Mouse (Mus musculus): ENCODE results near the gene 4933415F23Rik. TPM values are rescaled to one million over a fixed set of nuclear protein-coding genes. Genes with fewer than 3 reads are reported as not detected.
"Not testable (repeated sequence)": the region's sequence is repeated elsewhere in the genome, so short reads cannot be mapped to it uniquely, and the experiment has no call there.

The 4933415F23Rik gene
- not detected in 2 replicates for polyA plus RNA-seq (2015; fragmentation: Nextera tagmentation; extraction: Ambion mirVana)

DNA sequence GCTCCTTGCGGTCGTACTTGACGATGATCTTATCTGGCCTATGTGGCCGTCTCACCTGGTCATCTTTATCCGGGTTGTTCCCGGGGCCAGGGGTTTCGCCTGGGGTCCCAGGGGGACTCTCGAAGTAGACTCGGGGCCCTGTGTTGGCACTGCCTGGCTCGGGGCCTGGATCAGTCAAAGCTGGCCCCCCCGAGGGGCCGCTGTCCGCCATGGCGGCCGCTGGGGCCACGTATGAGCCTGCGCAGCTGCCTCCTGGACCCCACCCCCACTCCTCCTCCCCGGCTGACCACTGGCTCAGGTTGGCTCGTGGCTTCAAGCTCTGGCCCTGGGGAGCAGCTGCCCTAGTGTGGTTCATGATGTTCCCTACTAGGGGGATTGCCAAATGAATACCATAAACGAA is at the start of gene 4933415F23Rik:
Gene 4933415F23Rik, minus strand, starts transcription at position 233 of the 400 bp plus-strand sequence.
- H3K36me3 ChIP-seq = no peaks in the 10 kb centered on the region
- H3K27me3 ChIP-seq = no peaks in the 10 kb centered on the region
- no peaks in the 10 kb centered on the region for H3K4me1 ChIP-seq
- H3K9me3 ChIP-seq = no peaks in the 10 kb centered on the region
- H3K4me3 ChIP-seq = no peak within 1 kb of the TSS
- no peak within 1 kb of the TSS for H3K9ac ChIP-seq
- 93% methylated on average over 20 of the region's 20 CpGs for WGBS
- ATAC-seq (ENCODE audit: insufficient number of reproducible peaks, low FRiP score, low TSS enrichment, low read depth) = no peak
- H3K27ac ChIP-seq = no peak within 1 kb of the TSS
- no peak within 1 kb of the TSS for H3K4me2 ChIP-seq

DNA sequence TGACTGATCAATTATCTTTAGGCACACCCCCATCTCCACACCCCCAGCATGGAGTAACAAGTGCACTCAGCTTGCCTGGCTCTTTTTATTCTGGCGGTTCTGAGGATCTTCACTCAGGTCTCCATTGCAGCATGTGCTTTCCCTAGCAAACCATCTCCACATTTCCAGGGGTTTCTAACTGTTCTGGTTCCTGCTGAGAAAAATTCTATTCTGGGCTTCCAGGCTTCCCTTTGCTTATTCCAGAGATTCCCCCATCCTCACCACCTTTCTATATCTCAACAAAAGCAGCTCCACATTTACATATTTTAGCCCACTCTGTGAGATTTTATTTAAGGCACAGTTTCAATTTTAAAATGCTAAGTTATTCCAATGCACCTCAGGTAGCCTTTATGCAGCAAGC is 49.7 kb upstream of the 4933415F23Rik start:
- 64% methylated on average over 1 of the region's 1 CpGs for WGBS
- no peak overlapping the region for H3K4me3 ChIP-seq
- no peak for ATAC-seq (ENCODE audit: insufficient number of reproducible peaks, low FRiP score, low TSS enrichment, low read depth)
- H3K4me1 ChIP-seq = no peaks in the 10 kb centered on the region
- H3K4me2 ChIP-seq = no peak overlapping the region
- no peak overlapping the region for H3K27ac ChIP-seq
- H3K9me3 ChIP-seq = no peaks in the 10 kb centered on the region
- H3K27me3 ChIP-seq = no peaks in the 10 kb centered on the region
- no peaks in the 10 kb centered on the region for H3K36me3 ChIP-seq
- H3K9ac ChIP-seq = no peak overlapping the region

DNA sequence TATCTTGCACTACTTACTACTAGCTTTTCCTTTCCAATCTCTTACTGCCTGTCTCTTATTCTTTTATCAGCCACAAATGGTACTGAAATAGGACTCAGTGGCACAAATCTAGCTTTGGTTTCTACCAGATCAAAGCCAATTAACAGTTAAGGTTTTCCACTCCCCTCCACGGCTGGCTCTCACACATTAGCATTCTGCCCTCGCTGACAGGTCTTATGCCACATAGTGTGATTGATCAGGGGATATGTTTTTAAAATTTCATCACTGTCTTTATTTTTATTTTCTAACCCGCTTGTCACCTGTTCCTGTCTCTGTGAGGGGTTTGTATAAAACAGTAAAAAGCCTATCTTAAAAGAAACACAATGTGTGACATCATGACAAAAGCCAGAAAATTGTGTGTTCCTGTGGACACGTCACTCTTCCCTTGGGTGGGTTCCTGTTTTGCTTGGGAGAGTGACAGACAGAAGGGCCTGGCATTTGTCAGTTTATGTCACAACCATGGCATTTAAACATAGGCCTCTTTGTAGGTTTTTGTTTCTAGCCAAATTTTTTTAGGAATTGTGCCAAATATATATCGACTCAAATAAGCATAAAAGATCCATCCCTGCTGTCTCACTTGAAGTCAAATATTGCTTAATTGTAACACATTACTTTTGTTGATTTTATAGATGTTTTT is 44.3 kb upstream of the 4933415F23Rik start:
- no peak for ATAC-seq (ENCODE audit: insufficient number of reproducible peaks, low FRiP score, low TSS enrichment, low read depth)
- Histone ChIP-seq H3K4me1 (no peaks in the 10 kb centered on the region), H3K4me2 (no peak overlapping the region), H3K4me3 (no peak overlapping the region), H3K27ac (no peak overlapping the region), H3K9ac (no peak overlapping the region), H3K27me3 (no peaks in the 10 kb centered on the region), H3K9me3 (no peaks in the 10 kb centered on the region), H3K36me3 (no peaks in the 10 kb centered on the region)
- WGBS = 56% methylated on average over 5 of the region's 5 CpGs

DNA sequence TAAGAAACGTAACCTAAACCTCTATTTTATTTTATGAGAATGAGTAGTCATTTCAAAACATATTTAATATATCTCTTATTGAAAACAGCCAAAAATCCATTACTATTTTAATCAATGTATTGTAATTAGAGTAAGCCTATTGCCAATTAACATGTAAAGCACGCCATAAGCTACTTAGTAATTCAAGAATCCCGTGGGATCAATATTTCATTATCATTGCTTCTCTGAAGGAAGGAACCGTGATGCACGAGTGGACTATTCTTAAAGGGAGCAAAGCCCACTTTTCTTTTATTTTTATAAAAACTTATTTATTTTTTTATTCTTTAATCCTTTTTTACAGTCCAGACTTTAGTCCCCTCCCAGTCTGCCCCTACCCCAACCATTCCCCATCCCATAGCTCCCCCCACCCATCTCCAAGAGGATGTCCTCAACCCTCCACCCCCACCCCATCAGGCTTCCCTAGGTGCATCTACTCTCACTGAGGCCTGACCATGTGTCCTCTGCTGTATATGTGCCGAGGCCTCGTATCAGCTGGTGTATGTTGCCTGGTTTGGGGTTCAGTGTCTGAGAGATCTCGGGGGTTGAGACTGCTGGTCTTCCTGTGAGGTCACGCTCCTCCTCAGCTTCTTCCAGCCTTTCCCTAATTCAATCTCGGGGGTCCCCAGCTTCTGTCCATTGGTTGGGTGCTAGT is 39.2 kb upstream of the 4933415F23Rik start:
- Histone ChIP-seq H3K9me3 (no peaks in the 10 kb centered on the region), H3K9ac (no peak overlapping the region), H3K27ac (no peak overlapping the region), H3K36me3 (no peaks in the 10 kb centered on the region), H3K27me3 (no peaks in the 10 kb centered on the region), H3K4me3 (no peak overlapping the region), H3K4me2 (no peak overlapping the region), H3K4me1 (no peaks in the 10 kb centered on the region)
- 77% methylated on average over 10 of the region's 10 CpGs for WGBS
- ATAC-seq (ENCODE audit: insufficient number of reproducible peaks, low FRiP score, low TSS enrichment, low read depth) = no peak

DNA sequence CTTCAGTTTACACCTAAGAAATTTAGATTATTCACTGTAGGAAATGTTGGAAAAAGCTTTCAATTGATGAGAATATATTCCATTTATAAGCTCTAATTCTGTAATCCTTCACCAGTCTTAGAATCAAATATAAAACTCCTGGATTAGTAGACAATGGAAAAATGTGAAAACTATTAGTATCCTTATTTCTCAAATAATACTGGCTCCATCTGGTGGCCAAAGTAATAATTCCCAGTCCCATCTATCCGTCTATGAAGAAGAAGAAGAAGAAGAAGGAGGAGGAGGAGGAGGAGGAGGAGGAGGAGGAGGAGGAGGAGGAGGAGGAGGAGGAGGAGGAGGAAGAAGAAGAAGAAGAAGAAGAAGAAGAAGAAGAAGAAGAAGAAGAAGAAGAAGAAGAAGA is 38.5 kb upstream of the 4933415F23Rik start:
- H3K4me3 ChIP-seq; H3K27ac ChIP-seq; H3K4me2 ChIP-seq; H3K27me3 ChIP-seq; H3K9ac ChIP-seq; H3K9me3 ChIP-seq; H3K4me1 ChIP-seq; ATAC-seq (ENCODE audit: insufficient number of reproducible peaks, low FRiP score, low TSS enrichment, low read depth); H3K36me3 ChIP-seq: not testable (repeated sequence)
- WGBS = 0% methylated on average over 1 of the region's 1 CpGs

DNA sequence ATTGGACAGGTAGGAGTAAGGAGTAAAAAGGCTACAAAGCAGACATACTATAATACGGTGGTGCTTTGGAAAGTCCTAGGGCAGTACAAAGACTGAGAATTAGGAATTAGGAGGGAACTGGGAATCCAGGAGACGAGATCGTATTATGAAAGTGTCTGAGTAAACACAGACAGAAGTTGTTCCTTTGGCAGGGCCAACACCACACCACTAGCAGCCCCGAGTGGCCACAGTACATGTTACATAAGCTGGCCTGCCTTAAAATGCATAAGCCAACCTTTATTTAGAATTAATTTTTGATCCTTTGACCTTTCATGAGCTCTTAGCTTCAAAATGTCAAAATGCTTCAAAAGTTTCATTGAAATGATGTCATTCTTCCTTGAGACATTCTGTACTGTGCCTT is 18.8 kb upstream of the 4933415F23Rik start:
- no peak overlapping the region for H3K4me2 ChIP-seq
- no peak overlapping the region for H3K27ac ChIP-seq
- no peaks in the 10 kb centered on the region for H3K36me3 ChIP-seq
- H3K9me3 ChIP-seq = no peaks in the 10 kb centered on the region
- ATAC-seq (ENCODE audit: insufficient number of reproducible peaks, low FRiP score, low TSS enrichment, low read depth) = no peak
- no peaks in the 10 kb centered on the region for H3K4me1 ChIP-seq
- no peak overlapping the region for H3K4me3 ChIP-seq
- WGBS = 68% methylated on average over 4 of the region's 4 CpGs
- no peak overlapping the region for H3K9ac ChIP-seq
- H3K27me3 ChIP-seq = no peaks in the 10 kb centered on the region

DNA sequence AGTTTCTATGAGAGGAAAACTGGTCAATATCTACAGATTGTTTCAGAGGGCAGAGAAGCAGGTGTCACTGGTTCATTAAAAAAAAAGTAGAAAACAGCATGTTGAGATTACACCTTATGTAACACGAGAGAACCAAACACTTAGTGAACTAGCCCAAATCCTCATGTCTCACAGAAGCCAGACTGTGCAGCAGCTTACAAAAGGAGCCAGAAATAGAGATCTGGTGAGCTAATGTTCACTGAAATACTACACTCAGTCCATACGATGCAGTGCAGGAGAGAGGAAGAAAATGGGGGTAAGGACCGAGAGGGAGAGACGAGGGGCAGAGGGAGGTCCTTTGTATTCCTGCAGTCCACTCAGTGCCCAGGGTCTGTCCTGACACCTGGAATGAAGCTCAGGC is 17.4 kb upstream of the 4933415F23Rik start:
- H3K4me1 ChIP-seq = no peaks in the 10 kb centered on the region
- H3K4me3 ChIP-seq = no peak overlapping the region
- WGBS = 57% methylated on average over 4 of the region's 4 CpGs
- H3K27ac ChIP-seq = no peak overlapping the region
- H3K36me3 ChIP-seq = no peaks in the 10 kb centered on the region
- H3K27me3 ChIP-seq = no peaks in the 10 kb centered on the region
- H3K9ac ChIP-seq = no peak overlapping the region
- no peak for ATAC-seq (ENCODE audit: insufficient number of reproducible peaks, low FRiP score, low TSS enrichment, low read depth)
- no peak overlapping the region for H3K4me2 ChIP-seq
- no peaks in the 10 kb centered on the region for H3K9me3 ChIP-seq

DNA sequence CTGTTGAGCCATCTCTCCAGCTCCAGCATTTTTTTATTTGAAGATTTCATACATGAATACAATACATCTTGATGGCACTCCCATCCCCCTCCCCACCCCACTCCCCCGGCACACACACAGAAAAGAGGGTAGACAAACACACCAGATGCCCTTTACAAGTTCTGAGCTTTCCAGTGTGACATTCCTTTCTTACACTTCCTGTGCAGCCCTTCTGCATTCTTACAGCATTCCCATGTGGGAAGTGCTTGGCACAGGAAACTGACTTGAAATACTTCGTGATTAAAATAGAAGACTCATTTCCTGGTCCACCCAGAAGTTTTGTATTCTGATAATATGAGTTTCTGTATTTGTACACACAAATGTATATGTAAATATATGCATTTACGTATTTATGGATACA is 15.4 kb upstream of the 4933415F23Rik start:
- no peak for ATAC-seq (ENCODE audit: insufficient number of reproducible peaks, low FRiP score, low TSS enrichment, low read depth)
- H3K27ac ChIP-seq = no peak overlapping the region
- H3K4me1 ChIP-seq = no peaks in the 10 kb centered on the region
- H3K9ac ChIP-seq = no peak overlapping the region
- H3K36me3 ChIP-seq = no peaks in the 10 kb centered on the region
- H3K27me3 ChIP-seq = no peaks in the 10 kb centered on the region
- H3K4me2 ChIP-seq = no peak overlapping the region
- WGBS = 41% methylated on average over 3 of the region's 3 CpGs
- no peaks in the 10 kb centered on the region for H3K9me3 ChIP-seq
- no peak overlapping the region for H3K4me3 ChIP-seq

DNA sequence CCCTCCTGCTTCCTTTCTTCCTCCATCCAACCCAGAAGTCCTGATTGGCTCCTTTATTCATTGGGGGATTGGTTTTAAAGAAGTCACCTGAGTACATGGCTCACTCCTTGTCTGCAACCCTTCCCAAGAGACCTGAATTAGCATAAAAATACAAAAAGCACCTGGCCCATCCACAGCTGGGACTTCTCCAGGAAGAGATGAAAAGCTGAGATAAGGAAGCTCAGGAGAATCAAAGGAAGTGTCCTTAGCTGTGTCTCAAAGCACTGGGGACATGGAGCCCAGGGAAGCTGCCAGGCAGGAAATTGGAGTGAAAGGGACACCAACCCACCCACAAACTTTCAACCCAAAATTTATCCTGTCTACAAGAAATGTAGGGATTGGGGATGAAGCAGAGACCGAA is 7.1 kb upstream of the 4933415F23Rik start:
- no peaks in the 10 kb centered on the region for H3K27me3 ChIP-seq
- H3K9me3 ChIP-seq = no peaks in the 10 kb centered on the region
- no peak for ATAC-seq (ENCODE audit: insufficient number of reproducible peaks, low FRiP score, low TSS enrichment, low read depth)
- no peak overlapping the region for H3K27ac ChIP-seq
- no peaks in the 10 kb centered on the region for H3K36me3 ChIP-seq
- no peak overlapping the region for H3K4me3 ChIP-seq
- H3K4me2 ChIP-seq = no peak overlapping the region
- H3K9ac ChIP-seq = no peak overlapping the region
- no peaks in the 10 kb centered on the region for H3K4me1 ChIP-seq
- 88% methylated on average over 1 of the region's 1 CpGs for WGBS

DNA sequence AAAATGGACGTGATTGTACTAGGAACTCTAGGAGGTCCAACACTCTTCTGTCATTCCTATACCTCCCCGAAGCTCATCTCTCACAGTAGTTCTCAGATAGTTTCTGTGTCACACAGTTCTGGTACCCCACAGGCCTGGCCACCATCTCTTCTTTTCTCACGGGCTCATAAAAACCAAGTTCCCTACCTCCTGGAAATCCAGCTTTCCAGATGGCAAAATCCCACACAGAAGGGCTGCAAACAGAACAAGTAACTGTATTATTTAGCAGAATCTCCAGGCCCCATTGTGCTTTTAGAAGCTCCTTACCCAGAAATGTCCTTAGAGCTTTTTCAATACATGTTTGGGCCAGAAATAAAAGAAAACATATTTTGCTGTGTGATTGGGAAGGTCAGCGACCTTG is 828 bp upstream of the 4933415F23Rik start:
- Histone ChIP-seq H3K4me1 (no peaks in the 10 kb centered on the region), H3K27me3 (no peaks in the 10 kb centered on the region), H3K4me2 (no peak overlapping the region), H3K36me3 (no peaks in the 10 kb centered on the region), H3K4me3 (no peak overlapping the region), H3K27ac (no peak overlapping the region), H3K9ac (no peak overlapping the region), H3K9me3 (no peaks in the 10 kb centered on the region)
- ATAC-seq (ENCODE audit: insufficient number of reproducible peaks, low FRiP score, low TSS enrichment, low read depth) = no peak
- WGBS = 63% methylated on average over 4 of the region's 4 CpGs

DNA sequence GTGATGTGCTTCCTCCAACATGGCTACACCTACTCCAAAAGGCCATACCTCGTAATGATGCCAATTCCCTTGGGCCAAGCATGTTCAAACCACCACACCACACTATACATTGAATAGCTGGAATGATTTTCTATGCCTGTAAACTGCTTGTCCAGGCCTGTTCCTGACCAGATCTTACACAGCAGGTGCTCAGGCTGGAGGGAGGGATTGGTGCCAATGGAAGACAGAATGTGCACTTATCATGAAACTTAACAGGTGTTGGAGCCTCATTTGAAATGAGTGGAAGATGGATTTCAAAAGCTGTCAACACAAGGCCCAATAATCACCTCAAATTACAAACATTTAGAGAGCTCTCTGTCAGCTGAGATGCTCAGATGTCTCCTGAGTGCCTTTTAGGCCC is 2.3 kb downstream of the 4933415F23Rik start:
- Histone ChIP-seq H3K4me3 (no peak overlapping the region), H3K9me3 (no peaks in the 10 kb centered on the region), H3K27ac (no peak overlapping the region), H3K9ac (no peak overlapping the region), H3K27me3 (no peaks in the 10 kb centered on the region), H3K4me1 (no peaks in the 10 kb centered on the region), H3K4me2 (no peak overlapping the region), H3K36me3 (no peaks in the 10 kb centered on the region)
- ATAC-seq (ENCODE audit: insufficient number of reproducible peaks, low FRiP score, low TSS enrichment, low read depth) = no peak
- WGBS = 56% methylated on average over 1 of the region's 1 CpGs

DNA sequence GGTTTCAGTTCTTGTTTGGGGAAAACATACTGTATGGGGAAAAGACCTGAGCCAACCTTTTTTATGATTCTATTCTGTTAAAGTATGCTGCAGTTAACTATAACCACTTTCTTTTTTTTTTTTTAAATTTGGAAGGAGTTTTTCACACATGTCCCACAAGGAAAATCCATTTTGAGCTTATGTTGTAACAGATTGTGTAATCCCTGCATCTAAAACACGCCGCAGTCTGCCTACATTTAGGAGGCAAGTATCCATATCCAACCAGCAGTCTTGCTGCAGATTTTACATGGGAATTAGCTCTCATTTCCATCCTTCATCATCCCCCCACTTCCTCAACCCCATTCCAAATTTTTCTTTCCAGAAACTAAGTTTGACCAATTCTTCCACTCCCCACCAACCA is 3.6 kb downstream of the 4933415F23Rik start:
- H3K9ac ChIP-seq = no peak overlapping the region
- no peak overlapping the region for H3K4me2 ChIP-seq
- no peaks in the 10 kb centered on the region for H3K27me3 ChIP-seq
- no peaks in the 10 kb centered on the region for H3K36me3 ChIP-seq
- WGBS = 70% methylated on average over 2 of the region's 2 CpGs
- H3K4me1 ChIP-seq = no peaks in the 10 kb centered on the region
- peak overlapping the region; percentile 47; the same call in 1 of the 2 replicates for H3K27ac ChIP-seq
- H3K9me3 ChIP-seq = no peaks in the 10 kb centered on the region
- ATAC-seq (ENCODE audit: insufficient number of reproducible peaks, low FRiP score, low TSS enrichment, low read depth) = no peak
- no peak overlapping the region for H3K4me3 ChIP-seq

All from limb, embryonic 15.5 days (tissue).